Mouse (Mus musculus): ENCODE data around the gene Scn3b. TPM values are rescaled to one million over a fixed set of nuclear protein-coding genes. Genes with fewer than 3 reads are reported as not detected.

Gene Scn3b
- polyA plus RNA-seq, 1 experiment: 33.2 TPM

GRCm38 (mm10) chr9:40331411-40332286, 62.6 kb downstream of the Scn3b start:
- Histone ChIP-seq H3K4me1 (ENCODE audit: control insufficient read depth, insufficient read depth, low read length) (no peaks in the 10 kb centered on the region), H3K4me3 (replicated peaks; ENCODE audit: extremely low read depth, low read depth, low read length) (no peak overlapping the region)
- 88% methylated on average over 15 of the region's 15 CpGs for WGBS
- TF ChIP-seq CTCF (IDR thresholded peaks at IDR 0.05; ENCODE audit: insufficient read depth, low read length): no peak
- no peak for TF ChIP-seq POLR2A (IDR thresholded peaks at IDR 0.05; ENCODE audit: borderline replicate concordance, extremely low read depth, low read depth, low read length)
- DNase-seq: no peak

DNA sequence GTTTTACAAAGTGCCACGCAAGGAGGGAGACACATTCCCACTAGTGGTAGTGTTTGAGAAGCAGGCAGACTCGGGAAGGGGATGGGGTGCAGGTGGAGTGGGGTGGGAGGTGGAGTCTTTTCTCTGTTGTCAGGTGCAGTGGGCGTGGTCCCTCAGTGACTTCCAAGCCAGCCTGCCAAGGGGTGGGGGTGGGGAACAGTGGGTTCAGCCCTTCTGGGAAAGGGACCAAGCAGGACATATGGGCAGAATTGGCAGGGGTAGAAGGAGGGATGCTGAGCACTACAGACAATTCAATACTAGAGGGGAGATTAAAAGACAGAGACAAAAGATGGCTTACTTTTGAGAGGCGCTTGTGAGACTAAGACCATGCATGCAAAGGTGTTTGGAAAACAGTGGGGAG, 63.3 kb downstream of the Scn3b start:
- H3K4me1 ChIP-seq (ENCODE audit: control insufficient read depth, insufficient read depth, low read length): no peaks in the 10 kb centered on the region
- no peak overlapping the region for H3K4me3 ChIP-seq (replicated peaks; ENCODE audit: extremely low read depth, low read depth, low read length)
- DNase-seq: no peak
- WGBS: 85% methylated on average over 4 of the region's 4 CpGs
- TF ChIP-seq CTCF (IDR thresholded peaks at IDR 0.05; ENCODE audit: insufficient read depth, low read length): no peak
- TF ChIP-seq POLR2A (IDR thresholded peaks at IDR 0.05; ENCODE audit: borderline replicate concordance, extremely low read depth, low read depth, low read length): no peak

DNA sequence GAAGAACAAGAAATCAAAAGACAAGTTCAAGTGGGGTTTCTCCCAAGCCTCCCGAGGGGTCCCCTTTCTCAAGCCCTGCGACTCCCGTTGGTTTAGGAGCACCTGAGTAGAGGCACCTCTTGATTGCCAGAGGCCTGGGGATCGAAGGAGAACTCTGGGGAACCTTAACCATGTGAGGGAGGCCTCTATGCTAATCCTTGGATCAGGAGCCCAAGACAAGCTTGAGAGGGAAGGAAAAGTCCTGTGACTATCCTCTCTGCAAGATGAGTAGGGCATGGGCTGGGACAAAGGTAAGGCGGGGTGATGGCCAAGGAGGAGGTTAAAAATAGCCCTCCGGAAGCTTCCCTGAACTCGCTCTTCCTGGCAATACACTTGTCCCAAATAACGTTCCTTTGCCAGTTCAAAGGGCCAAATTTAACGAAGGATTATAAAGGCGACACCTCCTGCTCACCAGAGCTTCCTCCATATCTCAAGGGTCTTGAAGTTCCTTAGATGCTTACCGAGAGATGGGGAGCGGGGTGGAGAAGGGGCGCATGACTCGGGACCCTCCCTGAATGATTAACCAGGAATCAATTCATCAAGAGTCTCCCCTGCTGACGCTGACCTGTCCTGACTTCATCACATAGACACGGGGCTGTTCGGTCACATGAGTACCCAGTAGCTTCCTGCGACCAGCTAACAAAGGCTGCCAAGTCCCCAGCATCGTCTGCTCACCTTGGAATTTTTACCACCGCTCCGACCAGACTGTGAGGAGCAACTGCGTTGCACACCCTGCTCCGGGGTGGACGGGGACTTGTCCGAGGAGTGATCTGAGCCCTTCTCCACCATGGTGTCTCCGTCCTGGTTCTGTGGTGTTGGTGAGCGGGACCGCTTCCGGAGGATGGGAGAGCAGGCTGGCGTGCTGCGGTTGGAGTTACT, 64.0 kb downstream of the Scn3b start:
- no peak for DNase-seq
- no peak for TF ChIP-seq POLR2A (IDR thresholded peaks at IDR 0.05; ENCODE audit: borderline replicate concordance, extremely low read depth, low read depth, low read length)
- TF ChIP-seq CTCF (IDR thresholded peaks at IDR 0.05; ENCODE audit: insufficient read depth, low read length): no peak
- Histone ChIP-seq H3K4me3 (replicated peaks; ENCODE audit: extremely low read depth, low read depth, low read length) (no peak overlapping the region), H3K4me1 (ENCODE audit: control insufficient read depth, insufficient read depth, low read length) (no peaks in the 10 kb centered on the region)
- 76% methylated on average over 31 of the region's 31 CpGs for WGBS

GRCm38 (mm10) chr9:40333649-40334396, 64.8 kb downstream of the Scn3b start:
- H3K4me1 ChIP-seq (ENCODE audit: control insufficient read depth, insufficient read depth, low read length): no peaks in the 10 kb centered on the region
- peak; percentile 65 for DNase-seq
- H3K4me3 ChIP-seq (replicated peaks; ENCODE audit: extremely low read depth, low read depth, low read length): no peak overlapping the region
- TF ChIP-seq CTCF (IDR thresholded peaks at IDR 0.05; ENCODE audit: insufficient read depth, low read length) (peak; percentile 96), POLR2A (IDR thresholded peaks at IDR 0.05; ENCODE audit: borderline replicate concordance, extremely low read depth, low read depth, low read length) (no peak)
- WGBS: 54% methylated on average over 9 of the region's 9 CpGs

- Histone ChIP-seq H3K4me1 (ENCODE audit: control insufficient read depth, insufficient read depth, low read length) (no peaks in the 10 kb centered on the region), H3K4me3 (replicated peaks; ENCODE audit: extremely low read depth, low read depth, low read length) (no peak overlapping the region)
- DNase-seq: no peak
- TF ChIP-seq POLR2A (IDR thresholded peaks at IDR 0.05; ENCODE audit: borderline replicate concordance, extremely low read depth, low read depth, low read length) (no peak), CTCF (IDR thresholded peaks at IDR 0.05; ENCODE audit: insufficient read depth, low read length) (no peak)
- WGBS: 88% methylated on average over 2 of the region's 2 CpGs
Measured at GRCm38 (mm10) chr9:40334617-40335016, 65.6 kb downstream of the Scn3b start.

DNA sequence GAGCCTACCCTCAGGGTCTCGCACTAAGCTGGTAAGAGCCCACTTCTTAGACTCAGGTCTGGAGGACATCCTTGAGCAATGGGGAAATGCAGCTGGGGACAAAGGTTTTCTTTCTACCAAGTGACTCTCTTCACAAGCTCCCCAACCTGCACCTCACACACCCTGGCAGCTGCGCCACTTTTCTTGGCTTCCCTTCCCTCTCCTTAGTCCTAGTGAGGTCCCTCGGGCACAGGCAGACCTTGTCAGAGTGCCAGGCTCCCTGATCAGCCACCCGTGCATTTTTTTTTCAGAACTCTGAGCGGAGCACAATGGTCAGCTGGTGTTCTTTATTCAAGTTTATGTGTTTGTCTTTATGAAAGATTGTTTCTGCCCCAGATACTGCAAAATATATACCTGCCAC, 67.7 kb downstream of the Scn3b start:
- no peaks in the 10 kb centered on the region for H3K4me1 ChIP-seq (ENCODE audit: control insufficient read depth, insufficient read depth, low read length)
- TF ChIP-seq CTCF (IDR thresholded peaks at IDR 0.05; ENCODE audit: insufficient read depth, low read length) (no peak), POLR2A (IDR thresholded peaks at IDR 0.05; ENCODE audit: borderline replicate concordance, extremely low read depth, low read depth, low read length) (no peak)
- H3K4me3 ChIP-seq (replicated peaks; ENCODE audit: extremely low read depth, low read depth, low read length): no peak overlapping the region
- no peak for DNase-seq
- 46% methylated on average over 5 of the region's 5 CpGs for WGBS

DNA sequence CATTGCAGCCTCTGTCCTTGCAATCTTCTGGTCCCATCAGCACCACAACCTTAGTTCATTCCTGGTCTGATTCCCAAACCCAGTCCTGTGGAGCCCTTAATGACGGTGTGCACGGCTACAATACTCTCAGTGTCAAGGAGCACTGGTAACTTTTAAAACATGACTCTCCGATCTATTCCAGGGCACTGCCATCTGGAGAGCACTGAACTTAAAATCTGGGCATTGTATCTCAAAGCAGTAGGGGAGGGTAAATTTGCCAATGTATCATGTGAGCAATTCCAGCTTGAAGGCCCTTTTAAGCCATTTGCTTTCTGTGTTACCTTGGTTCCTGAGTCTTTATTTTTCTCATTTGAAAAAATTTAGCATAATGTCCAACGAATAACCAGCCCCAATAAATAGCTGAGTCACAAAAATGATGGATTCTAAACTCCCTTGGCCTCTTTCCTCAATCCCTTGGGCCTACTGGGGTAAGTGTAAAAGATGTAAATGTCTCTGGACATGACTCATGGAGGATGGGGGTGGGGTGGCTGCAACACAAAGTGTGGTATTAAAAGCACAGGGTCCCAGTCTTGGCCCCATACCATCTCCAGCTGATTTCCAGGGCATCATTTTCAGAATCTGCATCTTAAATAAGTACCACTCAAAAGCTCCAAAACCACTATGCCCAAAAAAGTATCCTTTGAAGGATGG, 68.3 kb downstream of the Scn3b start:
- Histone ChIP-seq H3K4me3 (replicated peaks; ENCODE audit: extremely low read depth, low read depth, low read length) (no peak overlapping the region), H3K4me1 (ENCODE audit: control insufficient read depth, insufficient read depth, low read length) (no peaks in the 10 kb centered on the region)
- TF ChIP-seq POLR2A (IDR thresholded peaks at IDR 0.05; ENCODE audit: borderline replicate concordance, extremely low read depth, low read depth, low read length) (no peak), CTCF (IDR thresholded peaks at IDR 0.05; ENCODE audit: insufficient read depth, low read length) (no peak)
- no peak for DNase-seq
- WGBS: 59% methylated on average over 4 of the region's 4 CpGs

GRCm38 (mm10) chr9:40339578-40339977, 70.6 kb downstream of the Scn3b start:
- 30% methylated on average over 9 of the region's 9 CpGs for WGBS
- TF ChIP-seq CTCF (IDR thresholded peaks at IDR 0.05; ENCODE audit: insufficient read depth, low read length): no peak
- no peak for TF ChIP-seq POLR2A (IDR thresholded peaks at IDR 0.05; ENCODE audit: borderline replicate concordance, extremely low read depth, low read depth, low read length)
- H3K4me3 ChIP-seq (replicated peaks; ENCODE audit: extremely low read depth, low read depth, low read length): no peak overlapping the region
- H3K4me1 ChIP-seq (ENCODE audit: control insufficient read depth, insufficient read depth, low read length): no peaks in the 10 kb centered on the region; the same call in 1 of the 2 replicates
- DNase-seq: no peak

Other genes starting within 250 kb of the Scn3b start
- not detected in 2 replicates for gene Olfr981, start 247.8 kb upstream of the Scn3b start, polyA plus RNA-seq (2012; rRNA removed)
- not detected in 2 replicates for gene Olfr982, start 195.4 kb upstream of the Scn3b start, polyA plus RNA-seq (2012; rRNA removed)
- not detected in 2 replicates for gene Olfr983, start 175.6 kb upstream of the Scn3b start, polyA plus RNA-seq (2012; rRNA removed)
- gene Olfr984, start 155.0 kb upstream of the Scn3b start, polyA plus RNA-seq (2012; rRNA removed): not detected in 2 replicates
- not detected in 2 replicates for gene Olfr985, start 139.0 kb upstream of the Scn3b start, polyA plus RNA-seq (2012; rRNA removed)
- not detected in 2 replicates for gene Tmem225, start 121.1 kb upstream of the Scn3b start, polyA plus RNA-seq (2012; rRNA removed)
- gene Olfr986, start 88.3 kb upstream of the Scn3b start, polyA plus RNA-seq (2012; rRNA removed): not detected in 2 replicates
- 0.65 and 1.1 TPM in 2 replicates for gene Zfp202, start 76.9 kb upstream of the Scn3b start, polyA plus RNA-seq (2012; rRNA removed)

All from lung, adult 2 months (tissue).